Mouse (Mus musculus) forebrain, embryonic 16.5 days (tissue): ENCODE measurements at regions not wholly inside any gene's neighbourhood (a gene's known extent, or its start where the extent isn't known, plus 50 kb on each side); places are given as distances from the start of the nearest gene placed in this dataset.
"Not testable (repeated sequence)": the region's sequence is repeated elsewhere in the genome, so short reads cannot be mapped to it uniquely, and the experiment has no call there.

ENCODE experiments used
- ATAC-seq: fragments of 200-750 bp; cut with Nextera tagmentation; 2 replicates; pipeline ENCODE4 v1.8.0; 2017; ENCODE audit warnings: mild to moderate bottlenecking, moderate library complexity
- H3K27ac ChIP-seq: fragments of 300-500 bp; sonication (generic); 2 replicates; pipeline ENCODE4 v1.5.1; 2014; ENCODE audit warnings: low read length, control low read depth
- H3K27me3 ChIP-seq: fragments of 300-500 bp; sonication (generic); replicated peaks from 2 replicates; pipeline ENCODE4 v1.6.1; 2014; ENCODE audit warnings: low read length; ENCODE audit not compliant: control insufficient read depth, insufficient read depth
- H3K36me3 ChIP-seq: fragments of 300-500 bp; sonication (generic); 2 replicates; pipeline ENCODE4 v1.6.1; 2014; ENCODE audit not compliant: control insufficient read depth, insufficient read depth
- H3K4me1 ChIP-seq: fragments of 300-500 bp; sonication (generic); replicated peaks from 2 replicates; pipeline ENCODE4 v1.6.1; 2014; ENCODE audit warnings: low read length; ENCODE audit not compliant: control insufficient read depth, insufficient read depth
- H3K4me2 ChIP-seq: fragments of 300-500 bp; sonication (generic); 2 replicates; pipeline ENCODE4 v1.6.1; 2014; ENCODE audit warnings: mild to moderate bottlenecking, low read length, control low read depth
- H3K4me3 ChIP-seq: fragments of 300-500 bp; sonication (generic); replicated peaks from 2 replicates; pipeline ENCODE4 v1.5.1; 2014; ENCODE audit warnings: mild to moderate bottlenecking, low read length, control low read depth
- H3K9ac ChIP-seq: fragments of 300-500 bp; sonication (generic); replicated peaks from 2 replicates; pipeline ENCODE4 v1.6.1; 2014; ENCODE audit warnings: low read depth, low read length, control low read depth
- H3K9me3 ChIP-seq: fragments of 300-500 bp; sonication (generic); 2 replicates; pipeline ENCODE4 v1.6.1; 2016; ENCODE audit warnings: low read length; ENCODE audit not compliant: control insufficient read depth
- WGBS: fragments of 180-500 bp; shearing (Covaris S2); extraction: QIAGEN DNeasy Blood & Tissue Kit; methylation state at CpG from one replicate; pipeline ENCODE4 v1.1.7; 2014; 5-methylcytosine and 5-hydroxymethylcytosine counted together

DNA sequence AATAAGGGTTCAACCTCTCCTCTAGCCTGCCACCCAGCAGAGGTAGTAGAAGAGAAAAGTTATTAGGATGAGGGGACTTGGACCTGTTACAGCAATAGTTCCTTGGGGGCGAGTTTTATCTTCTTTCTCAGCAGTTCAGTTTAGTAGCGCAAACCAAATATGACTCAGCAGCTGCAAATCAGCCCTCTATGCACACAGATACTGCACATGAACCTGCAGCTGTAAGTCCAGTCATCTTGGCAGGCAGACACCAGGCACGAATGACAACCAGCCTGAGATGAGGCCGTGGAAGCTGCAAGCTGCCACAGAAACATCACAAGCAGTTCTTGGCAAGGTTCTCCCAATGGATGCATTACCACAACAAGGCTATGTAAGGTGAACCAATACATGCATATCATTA, 327.0 kb upstream of the Akr1e1 start:
- no peaks in the 10 kb centered on the region for H3K27me3 ChIP-seq
- no peak for ATAC-seq
- 87% methylated on average over 4 of the region's 4 CpGs for WGBS
- no peak overlapping the region for H3K27ac ChIP-seq
- H3K36me3 ChIP-seq: no peaks in the 10 kb centered on the region
- no peak overlapping the region for H3K4me2 ChIP-seq
- H3K9me3 ChIP-seq: no peaks in the 10 kb centered on the region
- no peak overlapping the region for H3K9ac ChIP-seq
- H3K4me1 ChIP-seq: no peaks in the 10 kb centered on the region
- H3K4me3 ChIP-seq: no peak overlapping the region

GRCm38 (mm10) chr13:4939849-4940248, 330.9 kb upstream of the Akr1e1 start:
- Histone ChIP-seq H3K9ac (no peak overlapping the region), H3K4me3 (no peak overlapping the region), H3K4me1 (no peaks in the 10 kb centered on the region), H3K27me3 (no peaks in the 10 kb centered on the region), H3K4me2 (no peak overlapping the region), H3K27ac (no peak overlapping the region), H3K36me3 (no peaks in the 10 kb centered on the region), H3K9me3 (no peaks in the 10 kb centered on the region)
- no peak for ATAC-seq

- not testable (repeated sequence) for H3K9me3 ChIP-seq, H3K4me3 ChIP-seq, H3K36me3 ChIP-seq, H3K27ac ChIP-seq, H3K9ac ChIP-seq, H3K27me3 ChIP-seq, H3K4me2 ChIP-seq, H3K4me1 ChIP-seq
- WGBS: 17% methylated on average over 5 of the region's 14 CpGs
- ATAC-seq: peak; percentile 85
Measured at GRCm38 (mm10) chr13:4942490-4942889, 333.5 kb upstream of the Akr1e1 start.

- no peaks in the 10 kb centered on the region for H3K9me3 ChIP-seq
- peak; percentile 49; the same call in 1 of the 2 replicates for ATAC-seq
- H3K36me3 ChIP-seq: no peaks in the 10 kb centered on the region
- H3K4me3 ChIP-seq: peak overlapping the region; percentile 34
- H3K27me3 ChIP-seq: no peaks in the 10 kb centered on the region
- H3K4me1 ChIP-seq: no peaks in the 10 kb centered on the region
- WGBS: 37% methylated on average over 7 of the region's 7 CpGs
- H3K27ac ChIP-seq: no peak overlapping the region
- H3K9ac ChIP-seq: peak overlapping the region; percentile 22; the same call in 1 of the 2 replicates
- H3K4me2 ChIP-seq: peak overlapping the region; percentile 61
Measured at GRCm38 (mm10) chr13:4943046-4943445, 334.1 kb upstream of the Akr1e1 start.

DNA sequence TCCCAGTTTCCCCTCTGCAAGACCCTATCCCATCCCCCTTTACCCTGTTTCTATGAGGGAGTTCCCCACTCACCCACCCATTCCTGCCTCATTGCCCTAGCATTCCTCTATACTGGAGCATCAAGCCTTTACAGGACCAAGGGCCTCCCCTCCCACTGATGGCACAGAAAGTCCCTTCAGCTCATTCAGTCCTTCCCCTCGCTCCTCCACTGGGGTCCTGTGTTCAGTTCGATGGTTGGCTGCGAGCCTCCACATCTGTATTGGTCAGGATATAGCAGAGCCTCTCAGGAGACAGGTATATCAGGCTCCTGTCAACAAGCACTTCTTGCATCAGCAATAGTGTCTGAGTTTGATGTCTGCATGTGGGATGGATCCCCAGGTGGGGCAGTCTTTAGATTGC, 346.4 kb upstream of the Akr1e1 start:
- H3K9me3 ChIP-seq: no peaks in the 10 kb centered on the region
- no peak overlapping the region for H3K9ac ChIP-seq
- no peak for ATAC-seq
- no peaks in the 10 kb centered on the region for H3K36me3 ChIP-seq
- H3K27ac ChIP-seq: no peak overlapping the region
- H3K4me2 ChIP-seq: no peak overlapping the region
- H3K4me1 ChIP-seq: no peaks in the 10 kb centered on the region
- H3K27me3 ChIP-seq: no peaks in the 10 kb centered on the region
- 87% methylated on average over 3 of the region's 3 CpGs for WGBS
- no peak overlapping the region for H3K4me3 ChIP-seq

GRCm38 (mm10) chr13:4964824-4965223, 355.9 kb upstream of the Akr1e1 start:
- ATAC-seq: no peak
- no peaks in the 10 kb centered on the region for H3K4me1 ChIP-seq
- H3K4me2 ChIP-seq: no peak overlapping the region
- H3K9ac ChIP-seq: no peak overlapping the region
- no peaks in the 10 kb centered on the region for H3K27me3 ChIP-seq
- no peak overlapping the region for H3K4me3 ChIP-seq
- no peaks in the 10 kb centered on the region for H3K36me3 ChIP-seq
- no peak overlapping the region for H3K27ac ChIP-seq
- no peaks in the 10 kb centered on the region for H3K9me3 ChIP-seq

- no peak overlapping the region for H3K9ac ChIP-seq
- H3K9me3 ChIP-seq: no peaks in the 10 kb centered on the region
- H3K27ac ChIP-seq: no peak overlapping the region
- no peaks in the 10 kb centered on the region for H3K27me3 ChIP-seq
- no peaks in the 10 kb centered on the region for H3K36me3 ChIP-seq
- no peak overlapping the region for H3K4me3 ChIP-seq
- no peaks in the 10 kb centered on the region for H3K4me1 ChIP-seq
- peak; percentile 70 for ATAC-seq
- no peak overlapping the region for H3K4me2 ChIP-seq
- 52% methylated on average over 2 of the region's 2 CpGs for WGBS
Measured at GRCm38 (mm10) chr13:4970081-4970892, 361.3 kb upstream of the Akr1e1 start.

GRCm38 (mm10) chr13:4971472-4972067, 362.6 kb upstream of the Akr1e1 start:
- Histone ChIP-seq H3K27ac (no peak overlapping the region), H3K36me3 (no peaks in the 10 kb centered on the region), H3K9ac (no peak overlapping the region), H3K27me3 (no peaks in the 10 kb centered on the region), H3K4me3 (no peak overlapping the region), H3K4me2 (no peak overlapping the region), H3K9me3 (no peaks in the 10 kb centered on the region), H3K4me1 (no peaks in the 10 kb centered on the region)
- WGBS: 82% methylated on average over 4 of the region's 4 CpGs
- no peak for ATAC-seq

GRCm38 (mm10) chr13:4992876-4993275, 383.9 kb upstream of the Akr1e1 start:
- no peaks in the 10 kb centered on the region for H3K9me3 ChIP-seq
- H3K36me3 ChIP-seq: no peaks in the 10 kb centered on the region
- 37% methylated on average over 1 of the region's 1 CpGs for WGBS
- H3K4me2 ChIP-seq: no peak overlapping the region
- ATAC-seq: no peak
- H3K27me3 ChIP-seq: no peaks in the 10 kb centered on the region
- no peak overlapping the region for H3K9ac ChIP-seq
- no peaks in the 10 kb centered on the region for H3K4me1 ChIP-seq
- H3K4me3 ChIP-seq: no peak overlapping the region
- no peak overlapping the region for H3K27ac ChIP-seq
